Mouse (Mus musculus) cerebellum, adult 8-10 months (tissue): ENCODE data around the gene Mip.
A peak's percentile ranks its signal among the peaks of the same experiment; 100 is the strongest.
"Not testable (repeated sequence)": the region's sequence is repeated elsewhere in the genome, so short reads cannot be mapped to it uniquely, and the experiment has no call there.

Source experiments
- DNase-seq: peaks from one replicate; pipeline ENCODE4 v3.0.0; 2022

Gene Mip

DNA sequence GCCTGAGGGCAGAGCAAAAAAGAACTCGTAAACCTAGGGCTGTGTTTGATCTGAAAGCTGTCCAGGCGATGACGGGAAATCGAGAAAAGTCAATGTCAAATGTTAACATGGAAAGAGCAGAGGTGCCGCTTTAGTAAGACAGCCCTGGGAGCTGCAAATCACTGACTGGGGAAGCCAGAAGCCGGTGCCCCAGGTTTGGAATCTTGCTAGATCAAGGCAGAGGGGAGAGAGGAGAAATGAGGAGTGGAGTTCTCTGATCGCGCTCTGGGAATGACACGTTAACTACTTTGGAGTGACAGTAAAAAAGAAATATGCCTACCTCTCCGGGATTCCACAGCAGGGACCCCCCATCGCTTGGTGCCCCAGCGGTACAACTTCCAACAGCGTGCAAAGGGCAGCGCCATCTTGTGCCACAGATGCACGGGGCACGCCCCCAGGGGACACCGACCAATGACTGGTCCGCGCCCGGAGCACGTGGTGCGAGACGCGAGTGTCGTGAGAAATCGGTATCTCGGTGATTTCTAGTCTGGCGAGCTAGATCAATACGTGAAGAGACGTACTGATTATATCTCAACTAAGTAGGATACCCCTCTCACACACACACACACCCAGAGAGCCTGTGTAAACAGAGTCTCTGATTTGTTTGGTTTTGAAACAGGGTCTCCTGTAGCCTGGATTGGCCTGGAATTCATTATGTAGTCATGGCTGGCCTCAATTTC, 14.1 kb upstream of the Mip start, which contains the start of gene Spryd4:
Spryd4 (minus strand) TSS at position 418 of the 719 bp plus-strand sequence.
- peak; percentile 86 for DNase-seq

DNA sequence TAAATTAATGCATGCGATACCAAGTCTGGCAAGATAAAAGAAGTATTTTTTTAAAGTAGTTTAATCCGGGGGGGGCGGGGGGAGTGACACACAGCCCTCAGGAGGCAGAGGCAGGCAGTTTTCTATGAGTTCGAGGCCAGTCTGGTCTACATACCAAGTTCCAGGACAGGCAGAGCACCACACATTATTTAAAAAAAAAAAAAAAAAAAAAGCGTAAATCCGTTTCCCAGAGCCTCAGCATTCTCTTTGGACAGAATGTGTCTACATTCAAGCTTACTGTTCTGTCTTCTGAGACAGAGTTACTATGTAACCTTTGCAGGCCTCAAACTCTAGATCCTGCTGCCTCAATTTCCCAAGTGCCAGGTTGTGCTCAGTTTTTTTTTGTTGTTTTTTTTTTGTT, 13.5 kb upstream of the Mip start:
- no peak for DNase-seq

DNA sequence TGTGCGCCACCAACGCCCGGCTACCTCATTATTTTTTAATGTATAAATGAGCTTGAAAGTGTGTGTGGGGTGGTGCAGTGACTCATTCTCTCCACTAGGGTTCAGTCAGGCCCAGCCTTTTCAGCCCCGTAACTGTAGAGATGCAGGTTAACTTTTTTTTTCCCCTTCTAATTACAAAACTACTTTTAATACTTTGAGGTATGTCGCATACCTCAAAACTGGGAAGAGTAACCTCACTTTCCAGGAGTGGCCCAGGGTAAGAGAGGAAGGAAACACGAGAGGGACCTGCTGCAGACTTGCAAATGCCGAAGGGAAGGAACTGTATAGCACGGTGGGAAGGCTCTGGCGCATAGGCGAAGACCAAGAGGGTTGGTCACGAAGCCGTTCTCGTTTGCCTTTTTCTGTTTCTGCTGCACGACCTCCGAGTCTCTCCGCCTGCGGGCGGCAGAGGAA, 12.7 kb upstream of the Mip start:
- DNase-seq: peak; percentile 78

DNA sequence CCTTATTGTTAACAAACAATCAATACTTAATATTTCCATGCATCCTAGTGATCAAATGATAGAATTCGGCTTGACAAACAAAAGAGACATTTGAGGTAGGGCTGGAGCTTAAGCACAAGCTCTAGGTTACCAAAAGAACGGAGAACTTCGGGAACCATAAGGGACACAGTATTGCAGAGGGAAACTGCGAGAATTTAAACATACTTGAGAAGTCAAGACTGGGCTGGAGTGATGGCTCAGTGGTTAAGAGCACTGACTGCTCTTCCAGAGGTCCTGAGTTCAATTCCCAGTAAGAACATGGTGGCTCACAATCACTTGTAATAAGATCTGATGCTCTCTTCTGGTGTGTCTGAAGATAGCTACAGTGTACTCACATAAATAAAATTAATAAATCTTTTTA, 11.5 kb upstream of the Mip start:
- DNase-seq: not testable (repeated sequence)

DNA sequence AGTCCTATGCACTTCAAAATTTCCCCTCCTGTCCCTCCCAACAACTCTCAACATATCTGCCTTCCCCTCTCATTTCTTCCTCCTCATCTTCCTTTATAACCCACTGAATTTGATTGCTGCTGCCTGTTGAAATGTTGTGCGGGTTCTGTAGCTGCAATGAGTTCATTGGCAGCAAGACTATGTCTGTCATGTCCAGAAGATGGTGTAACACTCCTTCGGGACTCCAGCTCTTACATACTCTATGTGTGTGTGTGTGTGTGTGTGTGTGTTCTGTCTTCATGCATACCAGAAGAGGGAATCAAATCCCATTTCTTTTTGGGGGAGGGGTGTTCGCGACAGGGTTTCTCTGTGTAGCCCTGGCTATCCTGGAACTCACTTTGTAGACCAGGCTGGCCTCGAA, 10.7 kb upstream of the Mip start:
- no peak for DNase-seq

DNA sequence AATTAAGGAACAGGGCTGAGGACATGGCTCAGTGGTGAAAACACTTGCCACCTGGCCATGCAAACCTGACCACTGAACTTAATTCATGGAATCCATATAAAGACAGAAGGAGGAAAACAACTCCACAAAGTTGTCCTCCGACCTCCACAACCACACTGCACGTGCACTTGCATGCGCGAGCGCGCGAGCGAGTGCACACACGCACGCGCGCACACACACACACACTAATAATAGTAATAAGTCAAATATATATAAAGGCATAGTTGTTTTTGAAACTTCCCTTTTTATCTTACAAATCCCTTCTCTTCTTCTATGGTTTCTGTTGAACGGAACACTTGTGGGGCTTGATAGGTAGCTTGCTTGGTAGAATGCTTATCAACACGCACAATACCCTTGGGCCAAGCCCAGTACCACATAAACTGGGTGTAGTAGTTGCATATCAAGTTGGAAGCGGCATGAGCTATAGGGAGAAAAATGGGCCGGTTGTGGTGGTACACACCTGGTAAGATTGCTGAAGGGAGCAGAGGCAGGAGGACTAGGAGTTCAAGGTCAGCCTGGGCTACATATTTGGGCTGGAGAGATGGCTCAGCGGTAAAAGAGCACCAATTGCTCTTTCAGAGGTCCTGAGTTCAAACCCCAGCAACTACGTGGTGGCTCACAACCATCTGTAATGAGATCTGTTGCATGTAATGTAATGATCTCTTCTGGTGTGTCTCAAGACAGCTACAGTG, 7.1 kb upstream of the Mip start:
- no peak for DNase-seq

DNA sequence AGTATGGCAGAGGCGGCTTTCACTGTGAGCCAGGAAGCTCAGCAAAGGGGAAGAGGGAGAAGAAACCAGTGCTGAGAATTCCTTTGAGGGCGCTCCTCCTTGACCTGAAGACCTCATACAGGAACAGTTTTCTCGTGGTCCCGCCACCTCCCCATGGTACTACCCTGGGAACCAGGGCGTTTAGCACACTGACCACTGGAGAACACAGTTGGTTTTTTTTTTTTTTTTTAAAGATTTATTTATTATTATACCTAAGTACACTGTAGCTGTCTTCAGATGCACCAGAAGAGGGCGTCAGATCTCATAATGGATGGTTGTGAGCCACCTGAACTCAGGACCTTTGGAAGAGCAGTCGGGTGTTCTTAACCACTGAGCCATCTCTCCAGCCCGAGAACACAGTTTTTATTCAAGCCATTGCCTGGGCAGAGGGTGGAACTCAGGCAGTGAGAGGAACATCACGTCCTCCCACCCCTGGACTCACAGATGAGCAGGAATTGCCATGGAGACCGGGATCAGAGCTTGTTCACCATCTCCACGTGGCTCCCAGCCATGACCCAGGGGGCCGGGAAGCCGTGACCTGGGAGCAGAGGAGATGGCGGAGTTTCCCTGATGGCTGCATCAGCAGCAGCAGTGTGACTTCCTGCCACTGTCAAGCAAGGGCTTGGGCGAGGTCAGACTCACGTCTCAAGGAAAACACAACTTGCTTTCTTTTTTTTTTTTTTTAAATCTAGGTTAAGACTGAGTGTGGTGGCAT, 3.9 kb upstream of the Mip start:
- no peak for DNase-seq

- DNase-seq: no peak
Observed at GRCm38 (mm10) chr10:128225064-128225463, 574 bp upstream of the Mip start.

- no peak for DNase-seq
Observed at GRCm38 (mm10) chr10:128227592-128227991, 2.0 kb downstream of the Mip start.

DNA sequence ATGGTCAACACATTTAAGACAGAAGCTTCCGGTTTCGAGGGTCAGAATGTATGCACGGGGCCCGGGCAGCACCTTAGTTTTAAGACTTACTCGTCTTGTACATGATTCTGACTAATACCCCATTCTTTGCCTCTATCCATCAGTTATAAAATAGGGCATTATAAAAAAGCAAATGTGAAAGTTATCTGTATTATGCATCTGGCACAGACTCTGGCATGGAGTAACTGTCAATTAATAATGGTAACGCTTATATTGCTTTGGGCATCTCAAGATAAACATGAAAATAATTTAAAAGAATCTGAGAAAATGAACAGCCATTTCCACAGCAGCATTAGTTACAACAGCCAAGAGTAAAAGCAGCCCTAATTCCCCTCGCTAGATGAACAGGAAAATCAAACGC, 2.4 kb downstream of the Mip start:
- no peak for DNase-seq

GRCm38 (mm10) chr10:128230582-128230981, 4.9 kb downstream of the Mip start:
- DNase-seq: no peak

GRCm38 (mm10) chr10:128231146-128231545, 5.5 kb downstream of the Mip start:
- DNase-seq: no peak

- DNase-seq: peak; percentile 93
Observed at GRCm38 (mm10) chr10:128231697-128232419, 6.2 kb downstream of the Mip start, which contains the start of gene Timeless. Gene Timeless, plus strand, starts transcription at chr10:128232065.

- DNase-seq: peak; percentile 71
Observed at GRCm38 (mm10) chr10:128232420-128232985, 6.9 kb downstream of the Mip start.

DNA sequence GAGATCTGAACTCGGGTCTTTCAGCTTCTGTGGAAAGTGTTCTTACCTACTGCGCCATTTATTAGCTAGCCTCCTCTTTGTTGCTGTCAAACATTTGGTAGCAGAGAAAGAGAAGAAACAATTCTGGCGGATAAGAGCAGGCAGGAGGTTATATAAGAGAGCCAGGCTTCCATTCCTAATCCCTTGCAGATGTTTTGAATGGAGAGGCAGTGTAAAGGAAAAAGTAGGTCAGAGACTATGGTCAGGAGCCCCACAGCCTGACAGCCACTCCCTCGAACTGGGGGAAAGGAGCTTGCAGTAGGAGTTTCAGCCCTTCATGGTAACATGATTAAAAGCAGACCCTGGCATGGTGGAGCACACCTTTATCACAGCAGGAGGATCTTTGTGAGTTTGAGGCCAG, 10.7 kb downstream of the Mip start:
- DNase-seq: no peak

DNA sequence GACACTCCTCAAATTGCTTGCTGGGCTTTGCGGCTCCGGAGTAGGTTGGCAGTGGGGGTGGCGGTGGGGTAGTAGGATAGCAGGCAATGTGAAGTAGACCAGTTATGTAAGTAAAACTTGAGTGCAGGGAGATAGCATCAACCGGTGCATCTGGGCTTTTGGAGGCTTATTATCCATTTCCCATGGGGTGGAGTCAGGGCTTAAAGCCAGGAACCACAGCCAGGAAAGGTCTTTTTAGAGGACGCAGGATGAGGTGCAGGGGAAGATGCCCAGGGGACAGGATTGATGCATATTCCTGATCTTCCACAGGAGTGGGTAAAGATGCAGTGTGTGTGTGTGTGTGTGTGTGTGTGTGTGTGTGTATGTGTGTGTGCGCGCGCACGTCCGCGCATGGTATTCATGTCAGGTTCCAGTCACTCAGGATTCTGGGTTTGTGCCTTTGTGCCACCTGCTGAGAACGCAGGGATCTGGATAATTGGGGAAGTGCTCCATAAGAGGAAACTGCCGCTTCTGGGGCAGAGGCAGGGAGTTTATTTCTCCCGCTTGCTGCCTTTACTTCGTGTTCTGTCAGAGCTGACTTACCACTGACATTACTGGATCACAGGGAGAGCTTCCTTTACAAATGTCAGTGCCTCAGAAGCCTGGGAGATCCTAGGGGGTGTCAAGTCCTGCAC, 12.3 kb downstream of the Mip start:
- DNase-seq: peak; percentile 33

- no peak for DNase-seq
Observed at GRCm38 (mm10) chr10:128239140-128239539, 13.5 kb downstream of the Mip start.

- DNase-seq: no peak
Observed at GRCm38 (mm10) chr10:128240131-128240530, 14.5 kb downstream of the Mip start.

GRCm38 (mm10) chr10:128243252-128243651, 17.6 kb downstream of the Mip start:
- DNase-seq: no peak

GRCm38 (mm10) chr10:128244121-128244520, 18.5 kb downstream of the Mip start:
- DNase-seq: no peak

- DNase-seq: no peak
Observed at GRCm38 (mm10) chr10:128247020-128247732, 21.5 kb downstream of the Mip start.
